Mouse (Mus musculus): Measurements from ENCODE around the gene Fam71e2.
A peak's percentile ranks its signal among the peaks of the same experiment; 100 is the strongest.
"Not testable (repeated sequence)": the region's sequence is repeated elsewhere in the genome, so short reads cannot be mapped to it uniquely, and the experiment has no call there.

Gene Fam71e2

DNA sequence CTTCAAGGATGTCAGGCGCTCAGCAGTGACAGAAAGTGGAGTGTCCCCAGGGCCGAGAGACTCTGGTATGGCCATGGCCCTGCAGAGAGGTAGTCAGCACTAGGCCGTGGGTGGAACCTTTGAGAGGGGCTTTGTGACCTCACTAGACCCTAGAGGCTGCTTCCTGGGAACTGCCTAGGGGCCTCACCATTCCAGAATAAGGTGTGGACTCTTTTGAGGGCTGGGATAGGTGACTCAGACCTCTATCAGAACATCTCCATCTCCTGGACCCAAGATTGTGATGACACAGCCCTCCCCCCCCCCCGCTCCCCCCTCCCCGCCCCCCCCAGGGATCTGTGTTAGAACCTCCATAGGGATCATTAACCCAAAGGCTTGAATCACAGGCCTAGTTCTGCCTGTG lies at the start of gene Fam71e2:
Gene Fam71e2, minus strand, starts transcription at position 101 of the 400 bp plus-strand sequence.
- no peak for DNase-seq

DNA sequence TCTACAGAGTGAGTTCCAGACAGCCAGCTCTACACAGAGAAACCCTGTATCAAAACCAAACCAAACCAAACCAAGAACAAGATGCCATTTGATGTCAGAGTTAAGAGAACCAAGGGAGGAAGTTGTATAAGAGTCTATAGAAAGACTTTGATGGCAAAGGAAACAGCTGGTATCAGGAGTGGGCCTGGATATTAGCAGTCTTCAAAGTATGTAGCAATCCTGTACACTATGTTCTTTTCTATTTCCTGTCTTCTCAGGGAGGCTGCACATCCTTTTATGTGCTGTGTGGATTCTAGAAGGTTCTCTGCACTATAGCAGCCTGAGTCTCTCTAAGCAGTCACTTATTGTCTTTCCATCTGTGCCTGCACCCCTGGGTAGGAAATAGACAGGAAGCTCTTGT lies 45.5 kb upstream of the Fam71e2 start:
- DNase-seq = no peak

DNA sequence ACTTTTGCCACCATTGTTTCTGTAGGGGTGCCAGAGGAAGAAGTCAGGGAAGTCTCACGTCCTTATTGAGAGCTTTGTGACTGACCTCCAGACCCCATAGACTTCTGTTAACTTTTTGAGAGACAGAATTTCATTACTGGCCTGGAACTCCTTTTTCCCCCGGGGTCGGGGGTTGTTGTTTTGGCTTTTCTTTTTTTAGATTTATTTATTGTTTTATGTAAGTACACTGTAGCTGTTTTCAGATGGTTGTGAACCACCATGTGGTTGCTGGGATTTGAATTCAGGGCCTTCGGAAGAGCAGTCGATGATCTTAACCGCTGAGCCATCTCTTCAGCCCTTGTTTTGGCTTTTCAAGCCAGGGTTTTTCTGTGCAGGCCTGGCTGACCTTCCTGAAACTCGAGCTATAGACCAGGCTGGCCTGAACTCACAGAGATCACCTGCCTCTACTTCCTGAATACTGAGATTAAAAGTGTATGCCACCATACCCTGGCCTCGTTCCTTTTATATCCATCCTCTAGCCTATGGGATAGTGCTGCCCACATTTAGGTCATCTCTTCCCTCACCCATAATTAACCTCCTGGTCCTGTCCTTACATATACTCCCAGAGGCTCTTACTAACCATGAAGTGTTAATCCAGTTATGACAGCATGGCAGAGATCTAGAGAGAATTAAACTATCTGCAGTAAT lies 42.1 kb upstream of the Fam71e2 start:
- no peak for DNase-seq

DNA sequence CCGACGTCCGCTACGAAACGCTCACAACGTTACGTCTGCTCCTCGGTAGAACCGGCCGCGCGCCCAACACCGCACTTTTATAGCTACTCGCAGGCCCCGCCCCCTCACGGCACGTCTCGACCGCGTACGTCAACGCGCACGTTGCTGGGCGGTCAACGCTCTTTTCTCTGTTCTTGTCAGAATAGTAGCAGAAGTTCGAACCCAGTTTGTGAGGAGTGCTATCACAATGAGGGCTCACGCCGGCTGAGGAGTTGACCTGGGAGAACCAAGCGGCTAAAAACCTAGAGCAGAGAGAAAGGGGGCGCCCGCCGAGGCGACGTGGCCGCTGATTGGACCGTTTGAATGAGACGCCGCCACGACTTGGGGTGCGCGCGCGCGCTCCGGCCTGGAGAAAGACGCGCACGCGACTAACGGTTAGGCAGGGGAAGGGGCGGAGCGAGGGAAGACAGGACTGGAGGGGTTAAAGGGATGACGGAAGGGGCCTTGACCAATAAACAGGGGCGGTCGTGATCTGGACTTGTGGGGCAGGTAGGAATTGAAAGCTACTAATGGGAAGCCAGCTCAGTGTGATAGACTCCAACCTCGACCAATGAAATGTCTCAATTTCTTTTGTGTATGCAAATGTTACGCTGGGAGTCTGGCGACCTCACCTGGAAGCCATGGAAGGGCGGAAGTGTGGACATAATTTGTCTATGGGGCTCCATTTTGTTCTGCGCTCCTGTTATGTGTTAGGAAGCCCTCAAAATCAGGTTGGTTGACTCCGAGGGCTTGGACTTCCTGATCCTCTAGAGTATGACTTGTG lies 41.4 kb upstream of the Fam71e2 start, which contains the start of gene Ube2s:
Gene Ube2s, minus strand, starts transcription at position 288 of the 802 bp plus-strand sequence.
- DNase-seq = peak; percentile 98 to 99

DNA sequence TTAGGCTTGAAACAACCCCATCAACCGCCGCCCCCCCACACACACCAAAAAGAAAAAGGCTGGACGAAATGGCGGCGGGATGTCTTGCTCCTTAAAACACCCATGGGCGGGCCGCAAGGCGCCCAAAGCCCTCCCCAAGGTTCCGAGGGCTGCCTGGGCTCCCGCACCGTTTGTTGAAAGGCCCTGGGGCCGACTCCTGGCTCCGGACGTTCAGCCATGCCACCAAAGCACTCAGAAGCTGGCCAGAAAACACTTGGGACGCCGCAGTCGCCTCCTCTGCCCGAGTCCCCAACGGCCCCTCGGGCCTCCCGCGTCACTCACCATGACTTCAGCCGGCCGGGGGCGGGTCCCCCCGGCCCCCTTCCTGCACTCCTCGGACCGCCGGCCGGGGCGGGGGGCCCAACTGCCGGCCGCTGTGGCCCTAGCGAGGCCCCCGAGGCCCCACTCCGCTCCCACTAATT lies 40.8 kb upstream of the Fam71e2 start:
- no peak for DNase-seq

DNA sequence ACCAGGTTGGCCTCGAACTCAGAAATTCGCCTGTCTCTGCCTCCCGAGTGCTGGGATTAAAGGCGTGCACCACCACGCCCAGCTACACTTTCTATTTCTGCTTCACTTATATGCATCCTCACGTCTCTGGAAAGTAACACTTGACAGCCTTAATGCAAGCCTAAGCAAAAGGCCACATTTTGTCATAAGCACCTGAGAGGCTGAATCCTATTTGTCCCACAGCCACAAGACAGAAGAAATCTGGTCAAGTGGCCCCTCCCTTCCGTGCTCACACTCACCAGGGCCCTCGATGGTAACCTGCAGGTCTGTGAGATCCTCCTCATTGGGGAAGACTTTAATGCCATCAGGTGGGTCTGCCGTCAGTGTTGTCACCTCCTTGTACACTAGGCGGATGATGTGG lies 40.0 kb upstream of the Fam71e2 start:
- not testable (repeated sequence) for DNase-seq

DNA sequence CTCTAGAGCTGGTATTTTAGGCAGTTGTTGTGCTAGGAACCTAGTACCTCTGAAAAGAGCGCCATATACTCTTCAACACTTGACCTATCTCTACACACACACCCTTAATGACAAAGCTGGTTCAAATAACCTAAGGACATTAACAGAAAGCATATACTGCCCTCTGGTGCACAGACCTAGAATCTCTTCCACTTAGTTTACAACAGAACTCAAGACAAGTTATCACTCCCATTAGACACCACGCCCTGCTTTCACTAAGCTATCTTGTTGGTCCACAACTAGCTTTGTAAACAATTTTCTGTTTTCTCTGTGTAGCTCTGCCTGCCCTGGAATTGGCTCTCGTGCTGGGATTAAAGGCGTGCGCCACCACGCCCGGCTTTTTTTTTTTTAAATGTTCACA lies 35.6 kb upstream of the Fam71e2 start:
- peak in 1 of 2 experiments; percentile 54 for DNase-seq

DNA sequence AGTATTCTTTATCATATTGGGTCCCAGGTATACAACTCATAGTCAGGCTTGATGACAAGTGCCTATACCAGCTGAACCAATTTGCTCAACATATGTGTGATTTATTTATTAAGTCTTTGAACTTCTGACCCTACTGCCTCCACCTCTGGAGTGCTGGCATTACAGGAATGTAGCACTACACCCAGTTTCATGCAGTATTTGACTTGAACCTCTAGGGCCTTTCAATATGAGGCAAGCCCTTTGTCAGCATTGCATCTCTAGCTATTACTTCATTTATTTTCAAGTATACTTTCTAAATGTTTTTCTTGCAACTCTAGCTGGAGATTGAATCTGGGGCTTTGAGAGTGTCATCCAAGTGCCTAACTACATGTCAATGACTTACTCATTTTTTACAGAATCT lies 31.1 kb upstream of the Fam71e2 start:
- DNase-seq = no peak

DNA sequence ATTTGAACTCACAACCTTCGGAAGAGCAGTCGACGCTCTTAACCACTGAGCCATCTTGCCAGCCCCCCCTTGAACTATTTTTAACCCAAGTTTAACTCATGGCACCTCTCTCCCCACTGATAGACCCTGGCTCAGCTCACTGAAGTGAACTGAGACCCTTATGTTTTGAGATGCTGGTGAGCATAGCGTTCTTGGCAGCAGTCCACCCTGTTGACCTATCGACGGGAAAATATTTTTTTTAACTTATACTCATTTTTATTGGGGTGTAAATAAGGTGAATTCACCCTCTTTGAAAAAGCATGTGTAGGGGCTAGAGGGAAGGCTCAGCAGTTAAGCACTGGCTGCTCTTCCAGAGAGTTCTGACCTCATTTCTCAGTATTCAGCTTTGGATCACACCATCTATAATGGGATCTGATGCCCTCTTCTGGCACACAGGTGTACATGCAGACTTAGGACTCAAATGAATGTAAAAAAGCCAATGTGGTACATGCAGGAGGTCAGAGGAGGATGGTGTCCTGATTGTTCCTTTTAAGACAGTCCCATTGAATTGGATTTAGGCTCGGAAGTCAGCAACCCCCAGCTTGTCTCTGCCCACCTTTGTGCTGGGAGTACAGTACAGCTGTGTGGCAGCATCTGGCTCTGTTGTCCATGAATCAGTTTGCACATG lies 24.8 kb upstream of the Fam71e2 start:
- DNase-seq = peak in 1 of 2 experiments; percentile 31

DNA sequence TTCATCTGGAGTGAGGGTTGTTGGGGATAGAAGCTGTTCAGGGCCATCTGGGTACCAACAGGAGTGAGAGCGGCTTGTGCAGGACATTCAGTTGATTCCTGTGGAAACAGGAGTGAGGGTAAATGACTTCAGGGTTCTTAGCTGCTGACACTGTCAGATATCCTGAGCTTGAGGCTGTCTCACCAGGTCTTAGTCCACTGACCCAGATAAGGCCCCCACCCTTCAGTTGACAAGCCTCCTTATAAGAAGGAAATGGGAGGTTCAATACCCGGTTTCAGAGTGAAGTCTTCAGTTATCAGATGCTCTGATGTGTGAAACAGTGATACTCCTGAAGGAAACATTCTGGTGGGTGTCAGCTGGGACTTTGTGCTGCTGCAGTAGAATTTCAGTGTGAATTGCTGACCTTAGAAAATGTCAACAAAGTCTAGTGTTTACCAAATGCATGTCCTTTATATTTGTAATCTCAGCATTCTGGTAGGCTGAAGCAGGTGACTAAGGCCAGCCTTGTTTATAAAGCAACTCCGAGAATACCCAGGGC lies 23.6 kb upstream of the Fam71e2 start:
- no peak for DNase-seq

DNA sequence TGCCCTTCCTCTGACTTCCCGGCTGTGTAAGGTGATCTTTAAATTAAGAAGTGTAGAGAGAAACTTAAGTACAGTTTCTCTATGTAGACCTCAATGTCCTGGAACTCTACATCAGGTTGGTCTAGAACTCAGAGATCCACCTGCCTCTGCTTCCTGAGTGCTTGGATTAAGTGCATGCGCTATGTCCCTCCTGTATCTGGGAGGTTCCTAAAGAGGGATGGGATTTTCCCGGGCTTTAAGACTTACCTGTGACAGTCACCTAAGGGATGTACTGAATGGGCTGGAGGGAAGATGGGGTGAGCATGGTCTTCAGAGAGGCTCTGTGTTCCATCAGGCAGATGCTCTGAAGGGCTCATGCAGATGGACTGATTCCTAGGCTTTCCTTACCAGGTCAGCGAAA lies 22.6 kb upstream of the Fam71e2 start:
- DNase-seq = no peak

DNA sequence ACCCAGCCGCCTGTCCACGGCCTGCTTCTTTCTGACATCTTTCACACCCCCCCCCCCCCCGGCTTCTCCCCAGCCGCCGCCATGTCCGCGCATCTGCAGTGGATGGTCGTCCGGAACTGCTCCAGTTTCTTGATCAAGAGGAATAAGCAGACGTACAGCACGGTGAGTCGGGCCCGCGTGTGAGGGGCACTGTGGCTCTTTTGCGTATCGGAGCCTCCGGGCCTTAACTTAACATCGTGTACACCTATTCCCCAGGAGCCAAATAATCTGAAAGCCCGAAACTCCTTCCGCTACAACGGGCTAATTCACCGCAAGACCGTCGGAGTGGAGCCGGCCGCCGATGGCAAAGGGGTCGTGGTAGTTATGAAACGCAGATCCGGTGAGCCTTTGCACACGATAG lies 22.1 kb upstream of the Fam71e2 start:
- DNase-seq = peak in 1 of 2 experiments; percentile 27

DNA sequence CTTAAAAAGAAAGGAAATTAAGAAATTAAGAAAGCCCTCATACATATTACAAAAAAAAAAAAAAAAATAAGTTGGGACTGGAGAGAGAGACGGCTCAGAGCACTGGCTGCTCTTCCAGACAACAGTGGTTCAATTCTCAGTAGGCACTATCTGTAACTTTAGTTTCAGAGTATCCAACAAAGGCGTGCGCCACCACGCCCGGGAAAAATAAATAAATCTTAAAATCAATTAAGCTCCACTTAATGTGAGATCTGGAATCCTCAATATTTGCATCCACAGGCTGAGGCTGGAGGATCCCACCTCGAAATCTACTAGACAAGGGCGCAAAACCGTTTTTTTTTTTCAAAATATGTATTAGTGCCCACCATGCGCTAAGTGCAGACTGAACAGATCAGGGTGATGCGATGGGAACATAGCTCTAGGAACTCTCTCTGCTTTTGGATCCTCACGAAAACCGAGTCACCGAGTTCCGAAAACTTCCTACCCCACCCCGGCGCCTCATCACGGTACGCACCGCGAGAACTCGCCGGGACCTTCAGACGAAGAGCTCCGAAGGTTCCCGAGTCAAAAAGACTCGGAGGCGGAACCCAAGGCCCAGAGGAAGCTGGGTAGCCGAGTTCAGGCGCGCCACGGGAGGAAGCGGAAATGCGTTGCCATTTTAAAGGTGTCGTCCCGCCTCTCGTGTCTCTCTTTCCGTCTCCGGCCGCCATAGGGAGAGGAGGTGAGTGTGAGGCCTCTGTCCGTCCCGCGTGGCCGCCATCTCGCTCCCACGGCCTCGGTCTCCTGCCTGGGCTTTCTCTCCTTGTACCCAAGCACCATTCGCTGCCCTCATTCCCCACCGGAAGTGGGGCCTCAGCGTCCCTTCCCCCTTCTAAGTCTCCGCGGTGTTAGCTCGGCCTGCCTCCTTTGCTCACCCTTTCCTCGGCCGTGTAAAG lies 21.4 kb upstream of the Fam71e2 start, which contains the start of gene Rpl28:
Gene Rpl28, plus strand, starts transcription at position 597 of the 935 bp plus-strand sequence.
- peak; percentile 97 for DNase-seq

DNA sequence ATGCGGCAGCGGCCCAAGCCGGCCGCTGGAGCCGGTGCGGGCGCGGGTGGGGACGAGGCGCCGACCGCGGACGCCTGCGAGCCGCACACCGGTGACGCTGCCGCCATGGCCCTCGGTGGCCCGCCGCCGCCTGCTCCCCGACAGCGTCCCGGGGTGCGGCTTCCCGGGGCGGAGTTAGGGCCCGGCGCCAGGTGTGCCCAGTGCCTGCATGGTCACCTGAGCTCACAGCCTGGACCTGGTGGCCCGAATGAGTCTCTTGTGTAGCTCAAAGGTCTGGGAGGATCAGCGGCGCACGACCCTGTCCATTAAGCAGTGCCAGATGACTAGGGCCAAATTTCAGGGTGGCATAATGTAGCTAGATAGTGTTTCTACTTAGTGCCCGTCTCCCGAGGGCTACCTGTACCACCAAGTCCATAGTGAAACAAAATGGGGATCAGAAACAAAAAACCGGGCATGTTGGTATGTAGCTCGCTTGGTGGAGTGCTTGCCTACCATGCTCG lies 18.4 kb upstream of the Fam71e2 start, which contains the start of gene Tmem238:
Gene Tmem238, minus strand, starts transcription at position 221 of the 500 bp plus-strand sequence.
- peak; percentile 79 to 84 for DNase-seq

DNA sequence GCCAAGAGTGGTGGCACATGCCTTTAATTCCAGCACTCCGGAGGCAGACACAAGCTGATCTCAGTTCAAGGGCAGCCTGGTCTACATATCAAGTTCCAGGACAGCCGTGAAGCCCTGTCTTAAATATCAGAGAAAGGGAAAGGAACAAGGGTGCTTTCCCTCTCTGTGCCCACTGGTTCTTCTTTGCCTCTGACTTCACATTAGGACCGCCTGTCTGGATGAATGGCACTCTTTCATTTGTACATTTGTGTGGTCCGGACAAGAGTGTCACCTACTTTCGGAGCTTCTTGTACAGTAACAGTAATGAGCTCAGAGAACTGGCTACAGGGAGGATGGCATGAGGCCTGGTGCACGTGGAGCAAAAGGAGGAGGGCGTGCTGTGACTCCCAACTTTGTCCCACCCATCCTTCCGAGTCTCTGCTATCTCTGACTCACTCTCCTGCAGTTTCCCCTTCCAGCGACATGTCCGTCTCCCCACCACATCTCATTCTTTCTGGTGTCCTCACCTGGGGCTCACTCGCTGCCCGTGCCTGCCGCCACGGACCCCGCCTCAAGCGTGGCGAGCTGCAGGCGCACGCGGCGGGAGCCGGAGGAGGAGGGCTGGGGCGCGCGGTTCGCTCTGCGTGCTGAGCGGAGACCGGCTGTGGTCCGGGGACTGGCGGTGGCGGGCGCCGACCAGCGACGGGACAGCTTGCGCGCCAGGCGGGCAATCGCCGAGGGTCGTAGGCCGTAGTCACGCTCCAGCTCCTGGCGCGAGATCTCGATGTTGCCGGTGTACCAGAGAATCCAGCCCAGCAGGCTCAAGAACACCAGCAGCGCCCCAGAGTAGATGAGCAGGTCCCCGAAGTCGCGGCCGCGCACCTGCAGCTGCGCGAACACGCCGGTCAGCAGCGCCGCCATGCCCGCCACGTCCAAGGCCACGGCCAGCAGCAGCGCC lies 17.7 kb upstream of the Fam71e2 start:
- DNase-seq = peak; percentile 75 to 79

DNA sequence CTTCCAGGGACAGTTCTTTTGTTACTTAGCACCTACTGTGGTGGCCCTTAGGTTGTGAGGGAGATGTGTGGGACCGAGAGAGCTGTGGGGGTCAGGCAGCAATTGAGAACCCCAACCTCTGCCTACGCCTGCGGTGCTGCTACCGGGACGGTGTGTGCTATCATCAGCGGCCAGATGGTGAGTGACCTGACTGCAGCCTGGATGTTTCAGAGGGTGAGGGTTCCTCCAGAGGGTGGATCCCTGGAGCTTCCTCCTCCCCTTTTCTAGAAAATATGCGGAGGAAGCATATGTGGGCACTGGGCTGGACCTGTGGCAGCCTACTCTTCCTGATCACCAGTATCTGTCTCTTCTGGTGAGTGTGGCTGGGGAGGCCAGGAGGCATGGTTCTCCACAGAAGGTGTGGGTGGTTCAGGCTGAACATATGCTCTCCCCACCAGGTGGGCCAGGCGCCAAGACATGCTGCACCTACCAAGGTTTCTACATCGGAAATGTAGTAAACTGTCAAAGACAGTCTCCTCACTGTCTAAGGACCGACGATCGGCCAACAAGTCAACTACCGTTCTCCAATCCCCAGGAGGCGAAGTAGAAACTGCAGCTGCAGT lies 12.7 kb upstream of the Fam71e2 start:
- DNase-seq = no peak

DNA sequence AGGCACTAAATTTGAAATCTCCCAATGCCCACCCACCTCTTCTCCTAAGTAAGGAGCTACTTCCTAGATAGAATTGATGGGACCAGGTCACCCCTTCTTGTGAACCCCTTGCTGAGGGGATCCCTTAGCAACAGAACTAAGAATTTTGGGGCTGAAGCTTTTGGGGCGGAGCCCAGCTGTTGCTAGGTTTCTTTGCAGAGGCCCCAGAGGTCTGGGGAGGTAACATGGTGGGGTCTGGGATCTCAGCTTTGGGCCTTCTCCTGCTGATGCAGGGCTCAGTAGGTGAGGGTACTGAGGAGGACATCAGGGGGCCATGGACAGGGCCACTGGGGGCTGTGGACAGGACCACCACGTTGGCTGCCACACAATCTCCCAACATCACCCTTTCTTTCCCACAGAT lies 11.7 kb upstream of the Fam71e2 start, which contains the start of the genes Il11 and Tmem190:
Gene Il11, minus strand, starts transcription at position 101 of the 400 bp plus-strand sequence.
Gene Tmem190, plus strand, starts transcription at position 179 of the 400 bp plus-strand sequence.
- DNase-seq = no peak

DNA sequence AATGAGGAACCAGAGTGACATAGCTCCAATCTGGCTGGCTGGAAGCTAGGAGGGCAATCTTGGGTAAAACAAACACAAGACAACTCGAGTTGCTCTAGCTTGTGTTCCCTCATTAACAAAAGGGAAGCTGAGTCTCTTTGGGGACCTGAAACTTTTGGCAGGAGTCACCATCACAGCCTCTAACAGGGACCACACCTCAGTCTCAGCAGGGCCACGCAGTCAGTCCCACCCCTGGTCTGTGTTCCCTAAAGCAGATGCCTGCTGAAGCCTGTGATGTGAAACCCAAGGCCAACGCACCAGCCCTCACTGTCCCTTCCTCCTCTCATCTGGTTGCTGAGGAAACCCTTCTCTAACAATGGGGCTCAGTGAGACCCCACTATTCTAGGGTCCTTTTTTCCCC lies 11.0 kb upstream of the Fam71e2 start:
- no peak for DNase-seq

DNA sequence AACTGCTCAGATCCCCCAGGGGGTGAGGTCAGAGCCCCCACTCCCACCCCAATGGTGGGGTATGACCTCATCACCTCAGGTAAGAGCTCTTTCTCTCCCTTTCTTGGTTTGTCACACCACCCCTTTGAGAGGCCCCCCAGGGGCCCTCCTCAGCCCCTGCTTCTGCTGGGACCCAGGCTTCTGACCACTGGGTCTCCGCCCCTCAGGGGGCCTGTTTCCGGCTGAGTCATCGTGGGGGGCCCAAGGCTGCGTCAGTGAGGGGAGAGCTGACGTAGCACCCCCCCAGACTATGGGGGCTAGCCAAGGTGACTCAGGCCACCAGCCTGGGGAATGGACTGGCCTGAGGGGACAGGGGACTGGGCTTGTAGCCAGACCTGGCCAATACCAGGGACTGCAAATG lies 8.8 kb upstream of the Fam71e2 start:
- no peak for DNase-seq

All from lung, postnatal 4 days (tissue).